Mouse (Mus musculus) myocyte (in vitro differentiated cells): ENCODE data around the gene Nt5c2.

Source experiments
- CEBPB ChIP-seq: IDR thresholded peaks from 2 replicates; pipeline ENCODE4 v1.6.1; 2011; ENCODE audit warnings: mild to moderate bottlenecking, moderate library complexity; ENCODE audit not compliant: poor library complexity, insufficient read depth, severe bottlenecking
- E2F4 ChIP-seq: IDR thresholded peaks from one replicate; pipeline ENCODE4 v1.6.1; 2011; ENCODE audit warnings: mild to moderate bottlenecking, control low read depth, moderate library complexity; ENCODE audit not compliant: insufficient read depth
- MAX ChIP-seq: IDR thresholded peaks from one replicate; pipeline ENCODE4 v1.6.1; 2011; ENCODE audit warnings: low read depth, mild to moderate bottlenecking, control low read depth
- POLR2A ChIP-seq: IDR thresholded peaks from one replicate; pipeline ENCODE4 v1.6.1; 2011; ENCODE audit warnings: low read depth, mild to moderate bottlenecking, control low read depth, moderate library complexity; ENCODE audit not compliant: insufficient read length
- TCF3 ChIP-seq: IDR thresholded peaks from one replicate; pipeline ENCODE4 v1.6.1; 2011; ENCODE audit warnings: low read depth, control low read depth; ENCODE audit not compliant: insufficient read length

DNA sequence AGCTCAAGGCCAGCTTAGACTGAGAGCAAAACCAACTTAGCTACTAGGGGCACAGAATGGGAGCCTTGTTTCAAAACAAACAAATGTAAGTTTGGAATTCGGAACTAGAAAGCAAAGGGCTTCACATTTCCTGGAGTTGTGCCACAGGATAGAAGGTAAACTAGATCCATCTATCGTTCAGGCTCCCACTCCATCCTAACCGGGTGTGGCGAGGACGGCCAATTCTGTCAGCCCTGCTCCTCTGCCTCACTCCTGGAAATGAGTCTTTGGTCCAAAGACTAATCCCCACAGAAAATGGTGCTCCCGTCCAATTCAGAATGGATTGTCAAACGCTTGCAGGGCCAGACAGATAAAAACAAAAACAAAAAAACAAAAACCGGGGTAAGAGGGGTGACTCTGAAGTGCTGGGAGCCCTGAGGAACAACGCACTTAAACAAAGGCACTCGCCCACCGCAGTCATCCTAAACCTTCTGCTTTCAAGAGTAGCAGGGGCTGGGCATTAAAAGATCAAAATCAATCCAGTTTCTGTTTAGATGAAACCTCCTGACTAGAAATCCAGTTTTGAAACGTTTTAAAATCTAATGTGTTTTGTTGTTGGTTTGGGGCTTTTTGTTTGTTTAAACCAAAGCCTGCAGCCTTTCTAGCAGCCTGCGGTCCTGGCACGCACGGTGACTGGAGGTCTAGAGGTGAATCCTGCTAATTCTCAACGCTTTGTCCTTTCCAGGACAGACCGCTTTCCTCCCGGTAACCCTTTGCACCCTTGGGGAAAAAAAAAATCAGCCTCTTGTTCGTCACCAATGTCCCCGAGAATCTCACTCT lies 1.4 kb downstream of the Nt5c2 start:
- TF ChIP-seq TCF3 (no peak), POLR2A (no peak), E2F4 (no peak), CEBPB (no peak), MAX (no peak)
